Mouse (Mus musculus) midbrain, embryonic 14.5 days (tissue): ENCODE results near the gene Csn3. TPM values are rescaled to one million over a fixed set of nuclear protein-coding genes. Genes with fewer than 3 reads are reported as not detected.

Experiments used
- polyA plus RNA-seq: library from polyadenylated mRNA; unstranded; fragments of >200 nt; fragmentation: Nextera tagmentation; extraction: Ambion mirVana; gene quantifications from 2 replicates; pipeline ENCODE4 v1.2.1, GENCODE M21; 2014

The Csn3 gene
- polyA plus RNA-seq, 1 experiment from 2014 or later = not detected

Other genes with a start within 250 kb of the Csn3 start
- not detected in 2 replicates for gene Csn2, start 225.9 kb upstream of the Csn3 start, polyA plus RNA-seq
- gene Csn1s2a, start 151.0 kb upstream of the Csn3 start, polyA plus RNA-seq = not detected in 2 replicates
- not detected in 2 replicates for gene Csn1s2b, start 117.5 kb upstream of the Csn3 start, polyA plus RNA-seq
- not detected in 2 replicates for gene Prr27, start 99.9 kb upstream of the Csn3 start, polyA plus RNA-seq
- gene Odam, start 40.5 kb upstream of the Csn3 start, polyA plus RNA-seq = not detected in 2 replicates
- gene 2310003L06Rik, start 43.9 kb downstream of the Csn3 start, polyA plus RNA-seq = not detected in 2 replicates
- not detected in 2 replicates for gene Gm28434, start 43.9 kb downstream of the Csn3 start, polyA plus RNA-seq
- not detected in 2 replicates for gene Cabs1, start 53.9 kb downstream of the Csn3 start, polyA plus RNA-seq
- not detected in 2 replicates for gene Smr3a, start 77.0 kb downstream of the Csn3 start, polyA plus RNA-seq
- gene Smr2, start 161.0 kb downstream of the Csn3 start, polyA plus RNA-seq = not detected in 2 replicates
- not detected in 2 replicates for gene Gm11116, start 186.0 kb downstream of the Csn3 start, polyA plus RNA-seq
- not detected in 2 replicates for gene Gm11115, start 228.5 kb downstream of the Csn3 start, polyA plus RNA-seq